Mouse (Mus musculus) lung, adult 2 months (tissue): ENCODE data around the gene Znhit2.

Experiments
- CTCF ChIP-seq: fragments of 200-500 bp; IDR thresholded peaks from 2 replicates; pipeline ENCODE4 v1.5.1; 2011; ENCODE audit warnings: mild to moderate bottlenecking, low read length, control low read depth; ENCODE audit not compliant: insufficient read depth
- POLR2A ChIP-seq: fragments of 200-500 bp; IDR thresholded peaks from 2 replicates; pipeline ENCODE4 v1.6.1; 2011; ENCODE audit warnings: low read depth, mild to moderate bottlenecking, control low read depth, low read length, borderline replicate concordance; ENCODE audit errors: extremely low read depth

DNA sequence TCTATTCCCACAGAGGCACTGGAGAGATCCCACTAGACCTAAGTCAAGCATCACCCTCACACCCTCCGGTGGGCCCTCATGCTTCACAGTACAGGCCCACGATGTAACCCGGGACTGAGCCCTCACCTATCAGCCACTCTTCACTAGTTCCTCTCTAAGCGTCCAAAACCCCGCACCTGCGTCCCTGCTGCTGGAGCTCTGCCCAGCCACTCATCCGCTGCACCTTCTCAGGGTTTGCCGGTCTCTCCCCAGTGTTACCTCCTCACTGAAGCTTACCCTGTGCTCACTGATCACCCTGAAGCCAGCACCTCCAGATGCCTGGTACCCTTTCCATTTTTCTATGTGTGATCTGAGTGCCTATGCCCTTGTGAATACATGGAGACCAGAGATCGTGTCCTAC, 18.7 kb upstream of the Znhit2 start:
- no peak for TF ChIP-seq CTCF
- TF ChIP-seq POLR2A = no peak
